Mouse (Mus musculus): ENCODE results near the gene Amz1.

Gene Amz1

DNA sequence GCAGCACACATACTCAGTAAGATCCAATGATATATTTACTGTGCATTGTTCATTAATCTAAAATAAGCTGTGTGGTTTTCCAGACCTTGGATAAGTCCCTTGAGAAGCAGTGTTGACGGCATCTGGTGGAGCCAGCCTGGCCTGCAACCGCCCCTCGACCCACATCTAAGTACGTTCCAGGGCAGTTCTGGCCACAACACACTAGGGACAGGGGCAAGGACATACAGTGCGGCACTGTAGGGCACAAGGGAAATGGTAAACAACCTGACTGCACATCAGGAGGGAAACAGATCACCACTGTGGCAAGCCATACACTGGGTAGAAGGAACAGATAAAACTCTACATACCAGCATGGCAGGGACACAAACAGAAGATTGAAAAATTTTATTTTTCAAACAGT is 77.9 kb downstream of the Amz1 start:
- no peak for DNase-seq (ENCODE audit: low spot score in 2 of 2)

DNA sequence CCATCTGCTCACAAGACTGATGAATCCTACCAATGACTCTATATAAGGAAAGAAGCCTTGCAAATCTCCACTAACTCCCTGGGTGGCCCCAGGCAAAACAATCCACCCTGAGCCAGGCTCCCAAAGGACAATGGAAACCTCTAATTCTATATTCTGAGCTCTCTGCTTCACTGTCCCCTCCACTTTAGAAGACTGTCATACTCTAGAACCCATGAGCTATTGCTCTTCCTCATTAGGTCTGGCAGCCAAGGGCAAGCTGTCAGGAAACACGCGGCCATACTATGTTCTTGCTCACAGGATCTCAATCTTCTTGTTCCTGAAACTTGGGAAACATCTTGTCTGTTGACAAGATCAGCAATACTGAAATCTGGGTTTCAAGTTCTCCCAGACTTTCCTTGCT is 82.3 kb downstream of the Amz1 start:
- DNase-seq (ENCODE audit: low spot score in 2 of 2): no peak

DNA sequence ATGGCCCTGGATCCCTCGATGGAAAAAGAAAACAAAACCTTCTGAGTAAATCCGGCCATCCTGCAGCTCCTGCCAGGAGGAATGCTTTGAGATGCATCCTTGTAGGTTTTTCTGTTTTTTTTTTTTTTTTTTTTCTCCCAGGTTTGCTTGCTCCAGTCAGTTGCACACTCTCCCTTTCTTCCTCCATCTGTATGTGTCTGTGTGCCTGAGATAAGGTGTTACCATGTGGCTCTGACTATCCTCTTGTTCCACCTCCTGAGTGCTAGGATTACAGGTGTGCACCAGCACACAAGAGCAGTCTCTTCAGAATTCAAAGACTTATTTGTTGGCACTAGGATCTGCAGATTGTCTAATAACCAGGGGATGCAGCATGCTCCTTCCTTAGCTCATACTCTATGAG is 83.0 kb downstream of the Amz1 start:
- DNase-seq (ENCODE audit: low spot score in 2 of 2): no peak

Data from cerebellum, postnatal 4 days (tissue).